Mouse (Mus musculus): ENCODE results near the gene Entpd5.
"Not testable (repeated sequence)": the region's sequence is repeated elsewhere in the genome, so short reads cannot be mapped to it uniquely, and the experiment has no call there.

The Entpd5 gene

GRCm38 (mm10) chr12:84399135-84399534 lies 9.7 kb downstream of the Entpd5 start:
- DNase-seq (ENCODE audit: low spot score in 2 of 2) = no peak

GRCm38 (mm10) chr12:84398629-84399028 lies 10.2 kb downstream of the Entpd5 start:
- DNase-seq (ENCODE audit: low spot score in 2 of 2) = no peak

- no peak for DNase-seq (ENCODE audit: low spot score in 2 of 2)
Measured at GRCm38 (mm10) chr12:84397685-84398084, 11.1 kb downstream of the Entpd5 start.

- DNase-seq (ENCODE audit: low spot score in 2 of 2) = no peak
Measured at GRCm38 (mm10) chr12:84396947-84397679, 11.7 kb downstream of the Entpd5 start.

- no peak for DNase-seq (ENCODE audit: low spot score in 2 of 2)
Measured at GRCm38 (mm10) chr12:84393847-84394246, 15.0 kb downstream of the Entpd5 start.

- no peak for DNase-seq (ENCODE audit: low spot score in 2 of 2)
Measured at GRCm38 (mm10) chr12:84392681-84393080, 16.1 kb downstream of the Entpd5 start.

GRCm38 (mm10) chr12:84390336-84390735 lies 18.5 kb downstream of the Entpd5 start:
- DNase-seq (ENCODE audit: low spot score in 2 of 2) = no peak

- no peak for DNase-seq (ENCODE audit: low spot score in 2 of 2)
Measured at GRCm38 (mm10) chr12:84388774-84389400, 19.9 kb downstream of the Entpd5 start.

GRCm38 (mm10) chr12:84388097-84388496 lies 20.7 kb downstream of the Entpd5 start:
- no peak for DNase-seq (ENCODE audit: low spot score in 2 of 2)

GRCm38 (mm10) chr12:84385408-84385807 lies 23.4 kb downstream of the Entpd5 start:
- DNase-seq (ENCODE audit: low spot score in 2 of 2) = no peak

GRCm38 (mm10) chr12:84384644-84385081 lies 24.2 kb downstream of the Entpd5 start:
- DNase-seq (ENCODE audit: low spot score in 2 of 2) = peak; percentile 65 to 82

GRCm38 (mm10) chr12:84382369-84382768 lies 26.5 kb downstream of the Entpd5 start:
- no peak for DNase-seq (ENCODE audit: low spot score in 2 of 2)

- no peak for DNase-seq (ENCODE audit: low spot score in 2 of 2)
Measured at GRCm38 (mm10) chr12:84373831-84374481, 34.9 kb downstream of the Entpd5 start.

GRCm38 (mm10) chr12:84371647-84372046 lies 37.2 kb downstream of the Entpd5 start:
- DNase-seq (ENCODE audit: low spot score in 2 of 2) = no peak

GRCm38 (mm10) chr12:84366971-84367370 lies 41.9 kb downstream of the Entpd5 start:
- no peak for DNase-seq (ENCODE audit: low spot score in 2 of 2)

GRCm38 (mm10) chr12:84365137-84365536 lies 43.7 kb downstream of the Entpd5 start:
- DNase-seq (ENCODE audit: low spot score in 2 of 2) = no peak

- DNase-seq (ENCODE audit: low spot score in 2 of 2) = no peak
Measured at GRCm38 (mm10) chr12:84364291-84364690, 44.5 kb downstream of the Entpd5 start.

GRCm38 (mm10) chr12:84362872-84363271 lies 46.0 kb downstream of the Entpd5 start:
- DNase-seq (ENCODE audit: low spot score in 2 of 2) = no peak

- DNase-seq (ENCODE audit: low spot score in 2 of 2) = peak; percentile 88 to 92
Measured at GRCm38 (mm10) chr12:84361555-84362489, 47.0 kb downstream of the Entpd5 start, which contains the start of the genes Coq6 and Fam161b. Coq6 (plus strand) TSS chr12:84361657. Fam161b (minus strand) TSS chr12:84361833.

- not testable (repeated sequence) for DNase-seq (ENCODE audit: low spot score in 2 of 2)
Measured at GRCm38 (mm10) chr12:84358699-84359098, 50.1 kb downstream of the Entpd5 start.

- DNase-seq (ENCODE audit: low spot score in 2 of 2) = peak in 1 of 2 experiments; percentile 41
Measured at GRCm38 (mm10) chr12:84347192-84347591, 61.6 kb downstream of the Entpd5 start.

Measured in urinary bladder, postnatal 36 days (tissue).